Mouse (Mus musculus): Measurements from ENCODE around the gene Tradd. TPM values are rescaled to one million over a fixed set of nuclear protein-coding genes. Genes with fewer than 3 reads are reported as not detected.

Gene Tradd
- total RNA-seq, 2 experiments from 2014 or later, result 4.6 to 10.9 TPM

- no peak for DNase-seq (ENCODE audit: extremely low spot score in 1 of 2, low spot score in 1 of 2)
Observed at GRCm38 (mm10) chr8:105275840-105276239, 11.4 kb upstream of the Tradd start, which contains the start of gene Nol3. Nol3 (plus strand) TSS chr8:105276140.

- DNase-seq (ENCODE audit: extremely low spot score in 1 of 2, low spot score in 1 of 2), result no peak
Observed at GRCm38 (mm10) chr8:105275387-105275786, 11.0 kb upstream of the Tradd start.

- no peak for DNase-seq (ENCODE audit: extremely low spot score in 1 of 2, low spot score in 1 of 2)
Observed at GRCm38 (mm10) chr8:105270916-105271186, 6.4 kb upstream of the Tradd start.

- DNase-seq (ENCODE audit: extremely low spot score in 1 of 2, low spot score in 1 of 2), result no peak
Observed at GRCm38 (mm10) chr8:105270101-105270915, 5.9 kb upstream of the Tradd start.

- no peak for DNase-seq (ENCODE audit: extremely low spot score in 1 of 2, low spot score in 1 of 2)
Observed at GRCm38 (mm10) chr8:105269461-105269947, 5.1 kb upstream of the Tradd start, which contains the start of gene Hsf4. Hsf4 (plus strand) TSS chr8:105269801.

GRCm38 (mm10) chr8:105269075-105269458, 4.7 kb upstream of the Tradd start:
- no peak for DNase-seq (ENCODE audit: extremely low spot score in 1 of 2, low spot score in 1 of 2)

- DNase-seq (ENCODE audit: extremely low spot score in 1 of 2, low spot score in 1 of 2), result peak; percentile 62 to 66
Observed at GRCm38 (mm10) chr8:105268342-105269074, 4.1 kb upstream of the Tradd start.

GRCm38 (mm10) chr8:105266775-105267174, 2.4 kb upstream of the Tradd start:
- DNase-seq (ENCODE audit: extremely low spot score in 1 of 2, low spot score in 1 of 2), result no peak

- DNase-seq (ENCODE audit: extremely low spot score in 1 of 2, low spot score in 1 of 2), result no peak
Observed at GRCm38 (mm10) chr8:105265128-105265527, 719 bp upstream of the Tradd start.

GRCm38 (mm10) chr8:105263244-105263912, 1.0 kb downstream of the Tradd start:
- no peak for DNase-seq (ENCODE audit: extremely low spot score in 1 of 2, low spot score in 1 of 2)

GRCm38 (mm10) chr8:105261326-105261980, 3.0 kb downstream of the Tradd start:
- DNase-seq (ENCODE audit: extremely low spot score in 1 of 2, low spot score in 1 of 2), result no peak

- DNase-seq (ENCODE audit: extremely low spot score in 1 of 2, low spot score in 1 of 2), result no peak
Observed at GRCm38 (mm10) chr8:105260371-105261099, 3.9 kb downstream of the Tradd start.

- DNase-seq (ENCODE audit: extremely low spot score in 1 of 2, low spot score in 1 of 2), result peak; percentile 69 to 81
Observed at GRCm38 (mm10) chr8:105259721-105260320, 4.6 kb downstream of the Tradd start.

- DNase-seq (ENCODE audit: extremely low spot score in 1 of 2, low spot score in 1 of 2), result no peak
Observed at GRCm38 (mm10) chr8:105258911-105259720, 5.3 kb downstream of the Tradd start.

GRCm38 (mm10) chr8:105257318-105258114, 6.9 kb downstream of the Tradd start:
- DNase-seq (ENCODE audit: extremely low spot score in 1 of 2, low spot score in 1 of 2), result no peak

GRCm38 (mm10) chr8:105254966-105255350, 9.5 kb downstream of the Tradd start, which contains the start of gene B3gnt9:
B3gnt9 (minus strand) TSS chr8:105255153.
- DNase-seq (ENCODE audit: extremely low spot score in 1 of 2, low spot score in 1 of 2), result no peak

GRCm38 (mm10) chr8:105254152-105254965, 10.1 kb downstream of the Tradd start:
- peak; percentile 83 to 92 for DNase-seq (ENCODE audit: extremely low spot score in 1 of 2, low spot score in 1 of 2)

Data from layer of hippocampus, postnatal 25 days (tissue).